Mouse (Mus musculus): Measurements from ENCODE around the gene Rnf5. TPM values are rescaled to one million over a fixed set of nuclear protein-coding genes. Genes with fewer than 3 reads are reported as not detected.

The Rnf5 gene
- polyA plus RNA-seq, 1 experiment from 2014 or later = 241 TPM

DNA sequence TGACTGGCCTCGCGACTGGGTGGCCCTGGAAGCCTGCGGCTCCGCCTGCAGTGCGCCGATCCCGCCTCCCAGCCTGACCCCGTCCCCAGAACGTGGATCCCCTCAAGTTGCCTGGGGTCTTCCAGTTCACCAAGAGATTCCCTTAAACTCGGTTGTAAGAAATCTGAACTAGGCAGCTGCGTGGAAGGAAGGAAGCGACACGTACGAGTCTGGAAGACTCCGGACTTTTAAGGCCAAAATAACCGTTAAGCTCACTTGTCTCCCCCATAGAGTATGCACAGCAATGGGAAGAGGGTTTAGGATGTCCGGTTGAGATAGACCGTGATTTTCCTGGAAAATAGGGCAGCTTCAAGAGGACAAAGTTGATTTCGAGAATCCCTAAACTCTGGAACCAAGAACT is 15.7 kb downstream of the Rnf5 start:
- Histone ChIP-seq H3K27ac (peak overlapping the region; percentile 99), H3K4me2 (peak overlapping the region; percentile 89), H3K36me3 (replicated peaks) (no peaks in the 10 kb centered on the region), H3K27me3 (no peaks in the 10 kb centered on the region), H3K9me3 (no peaks in the 10 kb centered on the region), H3K4me3 (replicated peaks) (peak overlapping the region; percentile 60), H3K4me1 (peaks cover 49% of the 10 kb centered on the region), H3K9ac (peak overlapping the region; percentile 87)
- 4% methylated on average over 19 of the region's 19 CpGs for WGBS
- no peak for ATAC-seq (ENCODE audit: low FRiP score)

DNA sequence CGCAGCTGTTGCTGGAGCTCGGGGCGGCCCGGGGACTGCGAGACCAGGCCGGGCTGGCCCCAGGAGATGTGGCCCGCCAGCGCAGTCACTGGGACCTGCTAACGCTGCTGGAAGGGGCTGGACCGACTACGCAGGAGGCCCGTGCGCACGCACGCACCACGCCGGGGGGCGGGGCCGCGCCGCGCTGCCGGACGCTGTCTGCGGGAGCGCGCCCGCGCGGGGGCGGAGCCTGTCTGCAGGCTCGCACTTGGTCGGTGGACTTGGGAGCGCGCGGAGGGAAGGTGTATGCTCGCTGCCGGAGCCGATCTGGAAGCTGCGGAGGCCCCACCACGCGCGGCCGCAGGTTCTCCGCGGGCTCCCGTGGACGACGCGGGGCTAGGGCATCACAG is 16.1 kb downstream of the Rnf5 start:
- ATAC-seq (ENCODE audit: low FRiP score) = peak; percentile 85
- Histone ChIP-seq H3K4me1 (peaks cover 49% of the 10 kb centered on the region), H3K36me3 (replicated peaks) (no peaks in the 10 kb centered on the region), H3K9me3 (no peaks in the 10 kb centered on the region), H3K4me3 (replicated peaks) (peak overlapping the region; percentile 60), H3K27me3 (no peaks in the 10 kb centered on the region), H3K27ac (peak overlapping the region; percentile 99), H3K9ac (peak overlapping the region; percentile 87), H3K4me2 (peak overlapping the region; percentile 89)
- under 1% methylated on average over 49 of the region's 50 CpGs for WGBS

DNA sequence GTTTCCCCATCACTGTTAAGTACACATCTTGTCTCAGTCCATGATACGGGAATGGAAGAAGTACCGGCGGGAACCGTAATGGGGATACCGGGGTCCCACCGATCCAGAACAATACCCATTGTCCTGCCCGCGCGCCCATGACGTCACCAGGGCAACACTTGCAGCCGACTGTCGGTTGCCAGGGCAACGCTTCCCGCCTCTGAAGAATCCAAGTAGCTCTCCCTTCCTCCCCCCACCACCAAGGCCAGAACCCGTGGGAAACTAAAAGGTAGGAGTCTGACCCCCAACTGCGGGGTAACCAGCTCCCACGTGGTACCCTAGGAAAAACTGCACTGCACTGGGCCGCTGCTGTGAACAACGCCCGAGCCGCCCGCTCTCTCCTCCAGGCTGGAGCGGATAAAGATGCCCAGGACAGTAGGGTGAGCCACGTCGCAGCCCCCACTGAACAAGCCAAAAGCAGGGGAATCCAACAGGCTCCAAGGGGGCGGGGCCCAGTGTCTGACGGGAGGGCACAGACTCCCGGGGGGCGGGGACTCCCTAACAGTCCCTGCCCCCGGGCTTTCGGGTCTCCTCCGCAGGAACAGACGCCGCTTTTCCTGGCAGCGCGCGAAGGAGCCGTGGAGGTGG is 16.6 kb downstream of the Rnf5 start:
- WGBS = under 1% methylated on average over 38 of the region's 38 CpGs
- peaks cover 49% of the 10 kb centered on the region for H3K4me1 ChIP-seq

DNA sequence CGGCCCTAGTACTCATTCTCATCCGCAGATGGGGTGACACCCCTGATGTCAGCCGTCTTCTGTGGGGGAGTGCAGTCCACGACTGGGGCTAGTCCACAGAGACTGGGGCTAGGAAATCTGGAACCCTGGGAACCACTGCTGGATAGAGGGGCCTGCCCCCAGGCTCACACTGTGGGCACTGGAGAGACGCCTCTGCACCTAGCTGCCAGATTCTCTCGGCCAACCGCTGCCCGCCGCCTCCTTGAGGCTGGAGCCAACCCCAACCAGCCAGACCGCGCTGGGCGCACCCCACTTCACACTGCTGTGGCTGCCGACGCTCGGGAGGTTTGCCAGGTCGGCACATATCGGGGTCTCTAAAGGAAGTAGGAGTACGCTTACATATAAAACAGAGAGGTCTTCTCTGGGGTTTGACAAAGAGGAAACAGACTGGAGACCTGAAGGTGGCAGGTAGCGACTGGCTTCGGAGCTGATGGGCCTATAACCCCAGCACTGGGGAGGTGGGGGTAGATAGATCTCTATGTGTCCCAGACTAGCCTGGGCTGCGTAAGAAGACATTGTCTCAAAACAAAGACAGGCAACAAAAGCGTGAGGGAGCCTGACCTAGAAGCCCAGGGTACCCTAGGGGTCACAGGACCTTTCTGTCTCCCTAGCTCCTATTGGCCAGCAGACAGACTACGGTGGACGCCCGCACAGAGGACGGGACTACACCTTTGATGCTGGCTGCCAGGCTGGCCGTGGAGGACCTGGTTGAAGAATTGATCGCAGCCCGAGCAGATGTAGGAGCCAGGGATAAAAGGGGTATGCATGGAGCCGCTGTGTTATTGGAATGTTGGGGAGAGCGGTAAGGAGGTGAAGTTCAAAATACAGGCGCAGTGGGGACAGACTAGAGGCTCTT is 17.4 kb downstream of the Rnf5 start:
- Histone ChIP-seq H3K27me3 (no peaks in the 10 kb centered on the region), H3K4me1 (peaks cover 43% of the 10 kb centered on the region), H3K9me3 (no peaks in the 10 kb centered on the region), H3K36me3 (replicated peaks) (no peaks in the 10 kb centered on the region), H3K4me3 (replicated peaks) (peak overlapping the region; percentile 60), H3K9ac (peak overlapping the region; percentile 87), H3K4me2 (peak overlapping the region; percentile 89), H3K27ac (peak overlapping the region; percentile 99)
- WGBS = 15% methylated on average over 32 of the region's 32 CpGs
- peak; percentile 12; the same call in 1 of the 2 replicates for ATAC-seq (ENCODE audit: low FRiP score)

More for the DNA sequence above, 16.6 kb downstream of the Rnf5 start:
- Histone ChIP-seq H3K27me3 (no peaks in the 10 kb centered on the region), H3K9me3 (no peaks in the 10 kb centered on the region), H3K36me3 (replicated peaks) (no peaks in the 10 kb centered on the region), H3K4me2 (peak overlapping the region; percentile 89), H3K27ac (peak overlapping the region; percentile 99), H3K4me3 (replicated peaks) (peak overlapping the region; percentile 60), H3K9ac (peak overlapping the region; percentile 87)
- peak; percentile 81 for ATAC-seq (ENCODE audit: low FRiP score)

- Histone ChIP-seq H3K4me2 (no peak overlapping the region), H3K27me3 (no peaks in the 10 kb centered on the region), H3K4me3 (replicated peaks) (no peak overlapping the region), H3K27ac (no peak overlapping the region), H3K9me3 (no peaks in the 10 kb centered on the region), H3K9ac (no peak overlapping the region; the same call in 1 of the 2 replicates), H3K36me3 (replicated peaks) (no peaks in the 10 kb centered on the region), H3K4me1 (peaks cover 33% of the 10 kb centered on the region)
- WGBS = 87% methylated on average over 8 of the region's 8 CpGs
- no peak for ATAC-seq (ENCODE audit: low FRiP score)
Measured at GRCm38 (mm10) chr17:34585121-34585520, 18.4 kb downstream of the Rnf5 start.

GRCm38 (mm10) chr17:34583819-34584218 is 19.7 kb downstream of the Rnf5 start:
- H3K36me3 ChIP-seq (replicated peaks) = no peaks in the 10 kb centered on the region
- no peak for ATAC-seq (ENCODE audit: low FRiP score)
- WGBS = 84% methylated on average over 8 of the region's 8 CpGs
- no peak overlapping the region for H3K4me2 ChIP-seq
- no peaks in the 10 kb centered on the region for H3K9me3 ChIP-seq
- H3K9ac ChIP-seq = no peak overlapping the region
- H3K27ac ChIP-seq = no peak overlapping the region
- H3K4me3 ChIP-seq (replicated peaks) = no peak overlapping the region
- peaks cover 21% of the 10 kb centered on the region for H3K4me1 ChIP-seq
- H3K27me3 ChIP-seq = no peaks in the 10 kb centered on the region

DNA sequence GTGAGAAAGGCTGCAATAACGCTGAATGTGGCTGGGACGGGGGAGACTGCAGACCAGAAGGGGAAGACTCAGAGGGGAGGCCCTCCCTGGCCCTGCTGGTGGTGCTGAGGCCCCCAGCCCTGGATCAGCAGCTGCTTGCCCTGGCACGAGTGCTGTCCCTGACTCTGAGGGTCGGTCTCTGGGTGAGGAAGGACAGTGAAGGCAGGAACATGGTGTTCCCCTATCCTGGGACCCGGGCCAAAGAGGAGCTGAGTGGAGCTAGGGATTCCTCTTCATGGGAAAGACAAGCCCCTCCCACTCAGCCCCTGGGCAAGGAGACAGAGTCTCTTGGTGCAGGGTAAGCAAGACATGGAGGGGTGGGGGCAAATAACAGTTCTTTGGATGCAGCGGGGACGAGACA is 20.1 kb downstream of the Rnf5 start:
- no peak overlapping the region for H3K4me3 ChIP-seq (replicated peaks)
- H3K36me3 ChIP-seq (replicated peaks) = no peaks in the 10 kb centered on the region
- H3K27me3 ChIP-seq = no peaks in the 10 kb centered on the region
- no peak overlapping the region for H3K4me2 ChIP-seq
- no peak overlapping the region for H3K9ac ChIP-seq
- H3K9me3 ChIP-seq = no peaks in the 10 kb centered on the region
- ATAC-seq (ENCODE audit: low FRiP score) = no peak
- WGBS = 71% methylated on average over 7 of the region's 7 CpGs
- H3K4me1 ChIP-seq = peaks cover 18% of the 10 kb centered on the region
- no peak overlapping the region for H3K27ac ChIP-seq

DNA sequence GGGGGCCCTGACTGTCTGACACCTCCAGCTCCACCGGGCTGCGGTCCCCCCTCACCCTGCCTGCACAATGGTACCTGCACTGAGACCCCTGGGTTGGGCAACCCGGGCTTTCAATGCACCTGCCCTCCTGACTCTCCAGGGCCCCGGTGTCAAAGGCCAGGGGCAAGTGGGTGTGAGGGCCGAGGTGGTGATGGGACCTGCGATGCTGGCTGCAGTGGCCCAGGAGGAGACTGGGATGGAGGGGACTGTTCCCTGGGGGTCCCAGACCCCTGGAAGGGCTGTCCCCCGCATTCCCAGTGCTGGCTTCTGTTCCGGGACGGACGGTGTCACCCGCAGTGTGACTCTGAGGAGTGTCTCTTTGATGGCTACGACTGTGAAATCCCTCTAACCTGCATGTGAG is 21.0 kb downstream of the Rnf5 start:
- H3K4me1 ChIP-seq = peaks cover 12% of the 10 kb centered on the region
- H3K27ac ChIP-seq = no peak overlapping the region
- H3K4me3 ChIP-seq (replicated peaks) = no peak overlapping the region
- ATAC-seq (ENCODE audit: low FRiP score) = no peak
- WGBS = 87% methylated on average over 12 of the region's 12 CpGs
- no peak overlapping the region for H3K9ac ChIP-seq
- H3K27me3 ChIP-seq = no peaks in the 10 kb centered on the region
- H3K9me3 ChIP-seq = no peaks in the 10 kb centered on the region
- H3K4me2 ChIP-seq = no peak overlapping the region
- H3K36me3 ChIP-seq (replicated peaks) = no peaks in the 10 kb centered on the region

GRCm38 (mm10) chr17:34578070-34578469 is 25.4 kb downstream of the Rnf5 start:
- no peak overlapping the region for H3K4me2 ChIP-seq
- no peak for ATAC-seq (ENCODE audit: low FRiP score)
- WGBS = 88% methylated on average over 3 of the region's 3 CpGs
- H3K27me3 ChIP-seq = no peaks in the 10 kb centered on the region
- no peaks in the 10 kb centered on the region for H3K36me3 ChIP-seq (replicated peaks)
- no peak overlapping the region for H3K4me3 ChIP-seq (replicated peaks)
- H3K27ac ChIP-seq = no peak overlapping the region
- H3K9ac ChIP-seq = no peak overlapping the region
- no peaks in the 10 kb centered on the region for H3K4me1 ChIP-seq
- no peaks in the 10 kb centered on the region for H3K9me3 ChIP-seq

DNA sequence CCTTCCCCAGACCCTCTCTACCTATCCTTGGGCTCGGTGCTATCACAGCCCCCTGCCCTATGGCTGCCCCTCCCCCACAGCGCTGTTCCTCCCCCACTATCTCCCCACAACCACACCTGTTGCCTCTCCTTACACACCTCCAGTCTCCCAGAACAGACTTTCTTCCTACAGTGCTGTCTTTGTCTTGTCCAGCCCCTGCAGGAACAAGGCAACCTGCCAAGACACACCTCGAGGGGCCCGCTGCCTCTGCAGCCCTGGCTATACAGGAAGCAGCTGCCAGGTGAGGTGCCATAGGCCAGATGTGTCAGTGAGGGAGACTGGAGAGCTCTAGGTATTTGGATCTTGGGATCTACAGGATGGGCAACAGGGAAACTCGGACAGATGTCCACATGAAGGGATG is 26.9 kb downstream of the Rnf5 start:
- no peak for ATAC-seq (ENCODE audit: low FRiP score)
- Histone ChIP-seq H3K4me2 (no peak overlapping the region), H3K27me3 (no peaks in the 10 kb centered on the region), H3K9me3 (no peaks in the 10 kb centered on the region), H3K4me3 (replicated peaks) (no peak overlapping the region), H3K9ac (no peak overlapping the region), H3K4me1 (no peaks in the 10 kb centered on the region; the same call in 1 of the 2 replicates), H3K27ac (no peak overlapping the region), H3K36me3 (replicated peaks) (no peaks in the 10 kb centered on the region)
- 68% methylated on average over 5 of the region's 5 CpGs for WGBS

DNA sequence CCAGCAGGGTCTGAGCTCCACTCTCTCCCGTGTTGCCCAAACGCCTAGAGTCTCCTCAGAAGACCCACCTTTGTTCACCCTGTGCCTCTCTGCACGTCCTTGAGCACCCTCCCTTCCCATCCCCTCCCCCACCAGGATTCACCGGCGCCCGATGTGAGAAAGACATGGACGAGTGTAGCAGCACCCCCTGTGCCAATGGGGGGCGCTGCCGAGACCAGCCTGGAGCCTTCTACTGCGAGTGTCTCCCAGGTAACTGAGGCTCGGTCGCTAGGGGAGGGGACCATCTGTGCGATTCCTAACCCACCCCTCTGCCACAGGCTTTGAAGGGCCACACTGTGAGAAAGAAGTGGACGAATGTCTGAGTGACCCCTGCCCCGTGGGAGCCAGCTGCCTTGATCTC is 31.1 kb downstream of the Rnf5 start:
- 5% methylated on average over 15 of the region's 15 CpGs for WGBS
- Histone ChIP-seq H3K4me1 (no peaks in the 10 kb centered on the region; the same call in 1 of the 2 replicates), H3K27me3 (peaks cover 13% of the 10 kb centered on the region), H3K9ac (no peak overlapping the region), H3K27ac (no peak overlapping the region), H3K36me3 (replicated peaks) (no peaks in the 10 kb centered on the region), H3K4me3 (replicated peaks) (no peak overlapping the region), H3K4me2 (no peak overlapping the region), H3K9me3 (no peaks in the 10 kb centered on the region)
- no peak for ATAC-seq (ENCODE audit: low FRiP score)

DNA sequence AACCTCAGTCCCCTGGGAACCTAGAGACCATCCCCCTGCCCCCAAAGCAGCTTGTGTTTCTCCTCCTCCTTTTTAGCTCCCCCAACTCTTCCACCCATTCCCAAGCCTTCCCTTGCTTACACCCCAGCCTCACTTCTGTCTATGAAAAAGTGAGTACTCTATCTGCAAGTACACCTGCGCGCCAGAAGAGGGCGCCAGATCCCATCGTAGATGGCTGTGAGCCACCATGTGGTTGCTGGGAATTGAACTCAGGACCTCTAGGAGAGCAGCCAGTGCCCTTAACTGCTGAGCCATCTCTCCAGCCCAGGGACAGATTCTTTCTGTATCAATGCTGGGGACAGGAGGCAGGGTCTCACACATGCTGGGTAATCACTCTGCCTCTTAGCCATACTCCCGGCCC is 31.6 kb downstream of the Rnf5 start:
- no peak overlapping the region for H3K9ac ChIP-seq
- no peaks in the 10 kb centered on the region; the same call in 1 of the 2 replicates for H3K4me1 ChIP-seq
- ATAC-seq (ENCODE audit: low FRiP score) = no peak
- H3K27ac ChIP-seq = no peak overlapping the region
- H3K4me3 ChIP-seq (replicated peaks) = no peak overlapping the region
- WGBS = 9% methylated on average over 5 of the region's 5 CpGs
- H3K4me2 ChIP-seq = no peak overlapping the region
- peaks cover 14% of the 10 kb centered on the region for H3K27me3 ChIP-seq
- no peaks in the 10 kb centered on the region for H3K36me3 ChIP-seq (replicated peaks)
- no peaks in the 10 kb centered on the region for H3K9me3 ChIP-seq

Data from forebrain, embryonic 12.5 days (tissue).